Mouse (Mus musculus): ENCODE data around the gene Gucd1. TPM values are rescaled to one million over a fixed set of nuclear protein-coding genes. Genes with fewer than 3 reads are reported as not detected.
"Not testable (repeated sequence)": the region's sequence is repeated elsewhere in the genome, so short reads cannot be mapped to it uniquely, and the experiment has no call there.

Gucd1 gene
- polyA plus RNA-seq, 1 experiment from 2014 or later = 27.3 TPM

- H3K36me3 ChIP-seq = peaks cover 38% of the 10 kb centered on the region
- H3K9ac ChIP-seq (replicated peaks) = no peak overlapping the region
- no peaks in the 10 kb centered on the region for H3K27me3 ChIP-seq
- 95% methylated on average over 8 of the region's 8 CpGs for WGBS
- no peak overlapping the region for H3K27ac ChIP-seq
- H3K4me2 ChIP-seq (replicated peaks) = no peak overlapping the region
- H3K9me3 ChIP-seq = no peaks in the 10 kb centered on the region
- no peak for ATAC-seq
- H3K4me1 ChIP-seq (replicated peaks) = peaks cover 27% of the 10 kb centered on the region
- no peak overlapping the region for H3K4me3 ChIP-seq (replicated peaks)
Observed at GRCm38 (mm10) chr10:75513306-75514067, 4.3 kb downstream of the Gucd1 start.

- H3K9me3 ChIP-seq = no peaks in the 10 kb centered on the region
- H3K4me1 ChIP-seq (replicated peaks) = peaks cover 24% of the 10 kb centered on the region
- no peak overlapping the region for H3K27ac ChIP-seq
- no peak for ATAC-seq
- no peak overlapping the region for H3K9ac ChIP-seq (replicated peaks)
- H3K27me3 ChIP-seq = no peaks in the 10 kb centered on the region
- H3K36me3 ChIP-seq = peaks cover 45% of the 10 kb centered on the region
- 94% methylated on average over 7 of the region's 7 CpGs for WGBS
- no peak overlapping the region for H3K4me2 ChIP-seq (replicated peaks)
- no peak overlapping the region for H3K4me3 ChIP-seq (replicated peaks)
Observed at GRCm38 (mm10) chr10:75512796-75513195, 5.0 kb downstream of the Gucd1 start.

DNA sequence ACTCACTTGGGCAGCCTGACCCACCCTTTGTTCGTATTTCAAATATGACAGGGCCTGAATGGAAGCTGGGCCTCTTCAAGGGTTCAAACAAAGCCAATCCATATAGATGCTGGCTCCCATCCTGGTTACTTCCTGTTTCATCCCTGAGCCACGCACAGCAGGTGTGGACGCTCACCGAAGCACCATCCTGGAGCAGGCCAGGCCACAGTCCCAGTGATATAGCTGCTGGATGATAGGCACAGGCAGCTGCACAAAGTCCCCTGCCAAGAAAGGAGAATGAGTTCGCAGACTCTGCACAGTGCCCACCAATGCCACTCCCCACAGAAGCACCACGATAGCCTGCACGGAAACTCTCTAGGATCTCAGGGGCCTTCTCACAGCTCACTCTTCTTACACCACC, 5.9 kb downstream of the Gucd1 start:
- H3K9me3 ChIP-seq = no peaks in the 10 kb centered on the region
- peaks cover 24% of the 10 kb centered on the region for H3K4me1 ChIP-seq (replicated peaks)
- H3K9ac ChIP-seq (replicated peaks) = no peak overlapping the region
- H3K27me3 ChIP-seq = no peaks in the 10 kb centered on the region
- WGBS = 94% methylated on average over 7 of the region's 7 CpGs
- H3K27ac ChIP-seq = no peak overlapping the region
- peaks cover 54% of the 10 kb centered on the region for H3K36me3 ChIP-seq
- no peak overlapping the region for H3K4me2 ChIP-seq (replicated peaks)
- no peak for ATAC-seq
- no peak overlapping the region for H3K4me3 ChIP-seq (replicated peaks)

GRCm38 (mm10) chr10:75511060-75511459, 6.7 kb downstream of the Gucd1 start:
- Histone ChIP-seq H3K4me3 (replicated peaks) (no peak overlapping the region), H3K27ac (no peak overlapping the region), H3K27me3 (no peaks in the 10 kb centered on the region), H3K4me2 (replicated peaks) (no peak overlapping the region), H3K4me1 (replicated peaks) (peaks cover 18% of the 10 kb centered on the region), H3K9ac (replicated peaks) (no peak overlapping the region), H3K36me3 (peaks cover 61% of the 10 kb centered on the region), H3K9me3 (no peaks in the 10 kb centered on the region)
- 87% methylated on average over 9 of the region's 9 CpGs for WGBS
- no peak for ATAC-seq

DNA sequence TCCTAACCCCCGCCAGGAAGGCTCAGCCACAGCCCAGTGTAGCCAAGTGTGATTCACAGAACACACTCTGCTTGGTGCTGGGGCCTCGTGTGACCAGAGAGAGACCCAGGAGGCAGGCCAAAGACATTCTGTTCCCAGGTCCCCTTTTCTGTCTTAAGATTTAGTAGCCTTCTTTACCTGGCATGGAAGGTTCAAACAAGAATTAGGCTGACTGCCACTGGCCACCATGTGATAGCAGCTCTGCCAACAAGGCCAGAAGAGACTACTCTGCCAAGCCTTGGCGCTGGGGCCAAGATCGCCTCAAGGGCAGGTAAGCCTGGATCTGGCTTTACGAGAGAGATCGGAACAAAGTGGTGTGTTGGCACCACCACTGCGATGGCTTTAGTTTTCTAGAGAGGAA, 7.3 kb downstream of the Gucd1 start:
- H3K9ac ChIP-seq (replicated peaks) = no peak overlapping the region
- no peak overlapping the region for H3K4me3 ChIP-seq (replicated peaks)
- H3K36me3 ChIP-seq = peaks cover 61% of the 10 kb centered on the region
- peaks cover 12% of the 10 kb centered on the region; the same call in 1 of the 2 replicates for H3K4me1 ChIP-seq (replicated peaks)
- no peak overlapping the region for H3K4me2 ChIP-seq (replicated peaks)
- H3K9me3 ChIP-seq = no peaks in the 10 kb centered on the region
- ATAC-seq = no peak
- 97% methylated on average over 7 of the region's 7 CpGs for WGBS
- H3K27ac ChIP-seq = no peak overlapping the region
- H3K27me3 ChIP-seq = no peaks in the 10 kb centered on the region

DNA sequence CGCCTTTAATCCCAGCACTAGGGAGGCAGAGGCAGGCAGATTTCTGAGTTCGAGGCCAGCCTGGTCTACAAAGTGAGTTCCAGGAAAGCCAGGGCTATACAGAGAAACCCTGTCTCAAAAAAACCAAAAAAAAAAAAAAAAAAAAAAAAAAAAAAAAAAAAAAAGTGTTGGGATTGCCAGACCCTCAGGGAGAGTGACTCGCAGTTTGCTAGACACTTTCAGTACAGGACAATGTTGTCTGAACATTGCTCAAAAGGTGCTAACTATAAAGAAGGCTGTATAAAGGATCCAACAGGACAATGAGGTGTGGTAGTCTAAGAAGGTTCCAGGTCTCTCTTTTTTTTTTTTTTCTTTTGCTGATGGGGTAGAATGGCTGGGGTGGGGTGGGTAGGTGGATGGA, 11.8 kb downstream of the Gucd1 start:
- not testable (repeated sequence) for H3K4me2 ChIP-seq (replicated peaks); ATAC-seq; H3K9ac ChIP-seq (replicated peaks); H3K27me3 ChIP-seq; H3K27ac ChIP-seq; H3K4me1 ChIP-seq (replicated peaks); H3K9me3 ChIP-seq; H3K4me3 ChIP-seq (replicated peaks)
- H3K36me3 ChIP-seq = peaks cover 59% of the 10 kb centered on the region
- 89% methylated on average over 3 of the region's 3 CpGs for WGBS

DNA sequence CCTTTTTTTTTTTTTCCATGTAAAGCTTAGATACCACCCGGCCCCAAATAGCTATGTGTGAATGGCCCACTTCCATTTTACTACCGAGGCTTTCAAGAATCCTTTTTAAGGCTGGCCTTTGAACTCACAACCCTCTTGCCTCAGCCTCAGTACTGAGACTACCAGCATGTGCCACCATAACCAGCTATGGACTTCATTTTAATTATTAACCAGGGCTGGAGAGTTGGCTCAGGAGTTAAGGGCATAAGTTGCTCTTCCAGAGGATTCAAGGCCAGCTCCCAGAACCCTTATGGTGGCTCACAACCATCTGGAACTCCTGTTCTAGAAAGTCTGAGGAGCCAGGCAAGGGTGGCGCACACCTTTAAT, 12.7 kb downstream of the Gucd1 start:
- Histone ChIP-seq H3K27me3 (no peaks in the 10 kb centered on the region), H3K4me3 (replicated peaks) (no peak overlapping the region), H3K9me3 (no peaks in the 10 kb centered on the region), H3K9ac (replicated peaks) (no peak overlapping the region), H3K4me2 (replicated peaks) (no peak overlapping the region), H3K36me3 (peaks cover 51% of the 10 kb centered on the region), H3K4me1 (replicated peaks) (no peaks in the 10 kb centered on the region), H3K27ac (no peak overlapping the region)
- 83% methylated on average over 3 of the region's 3 CpGs for WGBS
- ATAC-seq = no peak

DNA sequence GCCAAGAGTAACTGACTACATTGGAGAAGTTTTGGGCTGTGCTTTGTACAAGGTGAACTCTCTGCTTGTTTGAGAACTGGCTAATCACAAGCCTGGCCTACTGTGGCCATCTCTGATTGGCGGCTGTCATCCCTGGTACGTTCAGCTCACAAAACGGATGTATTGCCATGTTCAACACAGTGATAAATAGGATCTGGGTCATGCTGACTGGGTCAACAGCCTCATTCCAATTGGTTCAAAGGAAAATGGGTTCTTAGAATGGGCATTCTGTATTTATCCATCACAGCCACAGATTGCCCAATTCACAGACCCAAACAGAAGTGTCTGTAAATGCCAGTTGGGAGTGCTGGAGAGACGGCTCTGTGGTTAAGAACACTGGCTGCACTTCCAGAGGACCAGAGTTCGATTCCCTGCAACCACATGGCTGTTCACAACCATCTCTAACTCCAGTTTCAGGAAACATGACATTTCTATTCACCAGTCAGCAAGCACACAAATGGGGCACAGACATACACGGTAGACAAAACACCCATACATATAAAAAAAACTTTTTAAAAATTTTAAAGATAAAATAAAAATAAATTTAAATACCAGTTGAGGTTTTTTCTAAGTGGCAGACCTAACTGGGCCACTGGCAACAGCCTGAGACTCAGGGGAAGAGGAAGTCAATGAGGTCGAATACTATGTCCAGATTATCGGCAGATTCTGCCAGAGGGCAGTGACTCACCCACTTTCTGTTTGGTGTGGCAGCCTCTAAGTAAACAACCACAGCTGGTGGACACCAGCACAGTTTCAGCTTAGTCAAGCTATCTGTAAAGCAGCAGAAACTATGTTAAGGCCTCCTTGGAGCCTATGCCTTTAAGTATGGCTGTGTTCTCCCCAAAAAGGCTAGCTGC, 13.3 kb downstream of the Gucd1 start:
- Histone ChIP-seq H3K4me3 (replicated peaks) (no peak overlapping the region), H3K4me2 (replicated peaks) (no peak overlapping the region), H3K27ac (no peak overlapping the region), H3K36me3 (peaks cover 44% of the 10 kb centered on the region), H3K4me1 (replicated peaks) (no peaks in the 10 kb centered on the region), H3K9me3 (no peaks in the 10 kb centered on the region), H3K27me3 (no peaks in the 10 kb centered on the region), H3K9ac (replicated peaks) (no peak overlapping the region)
- ATAC-seq = no peak
- 89% methylated on average over 8 of the region's 8 CpGs for WGBS

DNA sequence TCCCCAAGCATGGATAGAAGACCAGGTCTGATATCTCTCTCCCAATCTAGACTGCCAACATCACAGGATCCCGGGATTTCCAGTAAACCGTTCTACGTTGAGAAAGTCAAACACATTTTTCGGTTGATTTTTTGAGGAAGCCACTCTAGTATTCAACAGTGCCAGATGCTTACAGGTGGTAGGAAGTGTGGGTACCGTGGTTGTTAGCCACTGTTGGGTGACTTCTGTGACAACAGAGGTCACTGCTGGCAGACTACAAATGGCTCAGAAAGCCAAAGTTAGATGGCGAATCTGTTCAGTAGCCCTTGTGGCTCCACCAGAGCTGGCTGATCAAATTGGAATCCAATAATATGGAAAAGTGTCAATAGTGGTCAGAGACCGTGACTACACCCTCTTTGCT, 14.1 kb downstream of the Gucd1 start:
- Histone ChIP-seq H3K36me3 (peaks cover 37% of the 10 kb centered on the region), H3K27me3 (no peaks in the 10 kb centered on the region), H3K4me3 (replicated peaks) (no peak overlapping the region), H3K9me3 (no peaks in the 10 kb centered on the region), H3K27ac (no peak overlapping the region), H3K4me2 (replicated peaks) (no peak overlapping the region), H3K4me1 (replicated peaks) (no peaks in the 10 kb centered on the region), H3K9ac (replicated peaks) (no peak overlapping the region)
- 93% methylated on average over 7 of the region's 7 CpGs for WGBS
- ATAC-seq = no peak

DNA sequence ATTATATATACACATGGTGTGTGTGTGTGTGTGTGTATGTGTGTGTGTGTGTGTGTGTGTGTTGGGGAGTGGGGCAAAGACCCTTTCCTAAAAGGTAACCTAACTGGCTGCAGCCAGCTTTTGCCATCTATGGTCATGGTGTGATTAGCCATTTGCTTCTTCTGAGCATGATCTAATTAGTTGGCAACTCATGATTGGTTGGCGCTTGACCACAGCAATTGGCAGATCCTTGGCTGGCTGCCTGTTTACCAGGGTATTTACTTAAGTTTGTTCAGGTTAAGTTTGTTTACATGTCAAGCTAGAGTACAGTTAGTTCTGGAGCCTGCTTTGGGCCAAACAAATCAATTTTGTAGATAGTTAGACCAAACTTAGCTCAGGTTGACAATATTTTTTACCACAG, 16.1 kb downstream of the Gucd1 start:
- no peak for ATAC-seq
- H3K27ac ChIP-seq = no peak overlapping the region
- no peak overlapping the region for H3K4me3 ChIP-seq (replicated peaks)
- no peak overlapping the region for H3K4me2 ChIP-seq (replicated peaks)
- H3K27me3 ChIP-seq = no peaks in the 10 kb centered on the region
- no peaks in the 10 kb centered on the region for H3K9me3 ChIP-seq
- 94% methylated on average over 1 of the region's 1 CpGs for WGBS
- no peak overlapping the region for H3K9ac ChIP-seq (replicated peaks)
- H3K4me1 ChIP-seq (replicated peaks) = no peaks in the 10 kb centered on the region
- H3K36me3 ChIP-seq = peaks cover 16% of the 10 kb centered on the region

GRCm38 (mm10) chr10:75500345-75500744, 17.4 kb downstream of the Gucd1 start:
- 74% methylated on average over 7 of the region's 7 CpGs for WGBS
- Histone ChIP-seq H3K4me2 (replicated peaks) (no peak overlapping the region), H3K27ac (no peak overlapping the region), H3K9me3 (no peaks in the 10 kb centered on the region), H3K4me3 (replicated peaks) (no peak overlapping the region), H3K36me3 (peaks cover 12% of the 10 kb centered on the region; the same call in 1 of the 2 replicates), H3K4me1 (replicated peaks) (no peaks in the 10 kb centered on the region), H3K27me3 (no peaks in the 10 kb centered on the region), H3K9ac (replicated peaks) (no peak overlapping the region)
- ATAC-seq = no peak

DNA sequence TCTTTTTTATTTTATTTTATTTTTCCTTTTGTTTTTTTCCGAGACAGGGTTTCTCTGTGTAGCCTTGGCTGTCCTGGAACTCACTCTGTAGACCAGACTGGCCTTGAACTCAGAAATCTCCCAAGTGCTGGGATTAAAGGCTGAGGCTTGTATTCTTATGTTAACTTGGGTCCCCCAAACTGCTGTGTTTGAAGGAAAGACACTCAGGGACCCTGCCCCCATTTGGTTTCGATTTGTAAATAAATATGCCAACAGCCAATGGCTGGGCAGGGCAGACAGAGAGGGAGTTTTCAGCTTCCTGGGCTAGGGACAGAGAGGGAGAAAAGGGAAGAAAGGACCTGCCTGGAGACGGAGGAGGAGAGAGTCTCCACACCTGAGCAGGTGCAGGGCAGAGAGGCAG, 18.0 kb downstream of the Gucd1 start:
- H3K4me3 ChIP-seq (replicated peaks) = no peak overlapping the region
- H3K9me3 ChIP-seq = no peaks in the 10 kb centered on the region
- ATAC-seq = no peak
- no peaks in the 10 kb centered on the region for H3K4me1 ChIP-seq (replicated peaks)
- no peak overlapping the region for H3K9ac ChIP-seq (replicated peaks)
- peaks cover 11% of the 10 kb centered on the region; the same call in 1 of the 2 replicates for H3K36me3 ChIP-seq
- H3K27me3 ChIP-seq = no peaks in the 10 kb centered on the region
- no peak overlapping the region for H3K27ac ChIP-seq
- no peak overlapping the region for H3K4me2 ChIP-seq (replicated peaks)
- WGBS = 59% methylated on average over 3 of the region's 3 CpGs
